Mouse (Mus musculus): ENCODE data around the gene Slc9a8.

Gene Slc9a8

DNA sequence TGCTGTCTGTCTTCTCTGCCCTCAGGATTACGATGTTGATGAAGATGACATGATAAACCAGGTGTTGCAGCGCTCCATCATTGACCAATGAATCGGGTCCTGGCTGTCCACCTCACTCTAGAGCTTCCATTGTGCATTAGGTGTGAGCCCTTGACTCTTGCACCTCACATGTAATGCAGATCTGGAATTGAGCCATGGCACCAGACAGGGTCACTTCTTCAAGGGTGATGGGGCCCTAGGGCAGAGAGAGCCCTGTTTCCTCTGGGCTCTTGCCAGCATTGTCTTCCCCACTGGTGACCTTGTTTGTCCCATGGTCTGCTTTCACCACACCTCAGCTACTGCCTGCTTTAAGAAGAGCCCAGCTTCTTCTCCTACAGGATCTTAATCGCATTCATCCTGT lies 93.1 kb downstream of the Slc9a8 start:
- DNase-seq = no peak

DNA sequence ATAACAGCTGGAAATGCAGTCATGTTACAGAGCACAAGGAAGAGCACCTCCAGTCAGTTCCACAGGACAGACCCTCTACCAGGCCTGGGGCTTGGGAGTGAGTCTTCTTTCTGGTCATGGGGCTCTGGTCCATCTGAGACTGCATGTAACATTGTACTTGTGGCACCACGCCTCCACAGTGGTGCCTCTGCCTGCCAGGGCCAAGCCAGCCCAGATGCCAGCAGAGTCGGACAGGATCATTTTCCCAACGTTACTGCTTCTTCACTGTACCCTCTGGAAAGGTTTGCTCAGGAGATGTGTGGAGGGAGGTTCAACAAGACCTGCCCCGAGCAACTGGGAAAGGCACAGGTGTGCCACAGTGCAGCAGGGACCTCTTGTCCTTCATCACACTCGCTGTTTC lies 94.2 kb downstream of the Slc9a8 start:
- DNase-seq = no peak

DNA sequence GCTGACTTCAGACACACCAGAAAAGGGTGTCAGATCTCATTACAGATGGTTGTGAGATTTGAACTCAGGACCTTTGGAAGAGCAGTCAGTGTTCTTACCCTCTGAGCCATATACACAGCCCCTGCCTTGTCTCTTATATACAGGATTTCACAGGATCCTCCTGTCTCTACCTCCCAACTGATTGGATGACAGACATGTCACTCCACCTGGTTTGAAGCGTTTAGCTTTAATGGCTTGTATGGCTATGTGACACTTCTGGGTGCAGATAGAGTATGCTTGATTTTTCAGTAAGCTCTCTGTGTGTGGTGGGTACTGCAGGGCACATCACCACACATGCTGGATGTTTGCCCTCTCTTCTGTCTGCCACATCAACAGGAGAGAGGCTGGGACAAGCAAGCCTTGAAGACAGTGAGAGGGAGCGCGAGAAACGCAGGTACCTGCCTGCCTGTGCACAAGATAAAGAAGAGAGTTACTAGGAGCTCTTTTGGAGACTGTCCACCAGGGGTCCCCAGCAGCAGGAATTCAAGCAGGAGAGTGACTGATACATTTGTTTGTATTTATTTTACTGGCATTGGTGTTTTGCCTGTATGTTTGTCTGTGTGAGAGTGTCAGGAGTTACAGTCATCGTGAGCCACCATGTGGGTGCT lies 98.2 kb downstream of the Slc9a8 start:
- DNase-seq = no peak
